Mouse (Mus musculus): Measurements from ENCODE around the gene Btrc. TPM values are rescaled to one million over a fixed set of nuclear protein-coding genes. Genes with fewer than 3 reads are reported as not detected.
A peak's percentile ranks its signal among the peaks of the same experiment; 100 is the strongest.

Gene Btrc
- total RNA-seq, 2 experiments from 2014 or later = 28.2 to 32.8 TPM

DNA sequence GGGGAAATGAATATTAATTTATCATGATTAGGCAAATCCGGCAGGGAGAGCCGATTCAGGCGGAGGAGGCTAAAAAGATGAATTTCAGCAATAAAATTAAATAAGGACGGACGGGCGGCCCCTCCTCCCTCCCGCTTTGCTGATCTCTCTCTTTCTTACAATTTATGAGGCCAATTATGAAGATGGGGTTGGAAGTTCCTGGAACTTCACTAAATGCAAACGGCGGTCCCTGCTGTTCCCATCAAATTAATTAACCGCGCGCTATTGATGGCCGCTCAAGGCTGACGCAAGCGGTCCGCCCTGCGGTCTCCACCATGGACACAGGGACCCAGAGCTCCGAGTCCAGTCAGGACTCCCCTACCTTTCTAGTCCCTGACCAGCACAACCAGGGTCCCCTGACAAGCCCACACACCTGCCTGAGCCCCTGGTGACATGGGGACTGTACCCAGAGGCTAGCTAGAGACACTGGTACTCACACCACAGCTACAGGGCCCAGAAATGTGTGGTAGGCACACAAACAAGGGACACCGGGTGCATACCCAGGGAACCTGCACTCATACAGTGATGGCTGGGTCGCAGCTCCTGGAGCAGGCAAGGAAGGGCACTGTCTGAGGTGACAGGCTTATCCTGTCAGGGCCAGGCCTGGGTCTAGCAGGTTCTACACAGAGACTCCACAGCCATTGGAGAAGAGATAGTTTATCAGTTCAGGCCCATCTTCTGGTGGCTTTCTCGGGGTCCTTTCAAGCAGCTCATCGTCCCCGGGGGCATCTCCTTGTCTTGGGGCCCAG is 185.8 kb downstream of the Btrc start:
- no peak for ATAC-seq (replicated peaks; ENCODE audit: low FRiP score, low TSS enrichment, poor library complexity, severe bottlenecking)

DNA sequence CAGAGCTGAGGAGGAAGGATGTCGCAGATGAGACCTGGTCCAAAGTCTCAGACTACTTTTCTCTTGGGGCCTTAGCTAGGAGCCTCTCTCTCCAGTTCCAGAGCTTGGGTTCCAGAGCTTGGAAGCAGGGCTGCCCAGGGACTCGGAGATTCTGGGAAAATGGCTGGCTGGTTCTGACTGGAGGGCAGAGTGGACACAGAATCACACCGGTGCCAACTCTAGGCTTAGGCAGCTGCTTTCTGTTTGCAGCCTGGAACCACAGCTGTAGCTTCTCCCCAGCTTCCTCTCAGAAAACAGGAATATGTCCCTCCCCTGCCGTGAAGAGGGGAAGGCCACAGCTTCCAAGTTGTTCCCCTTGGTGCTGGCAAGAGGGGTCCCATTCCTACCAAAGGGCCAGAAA is 186.4 kb downstream of the Btrc start:
- no peak for ATAC-seq (replicated peaks; ENCODE audit: low FRiP score, low TSS enrichment, poor library complexity, severe bottlenecking)

DNA sequence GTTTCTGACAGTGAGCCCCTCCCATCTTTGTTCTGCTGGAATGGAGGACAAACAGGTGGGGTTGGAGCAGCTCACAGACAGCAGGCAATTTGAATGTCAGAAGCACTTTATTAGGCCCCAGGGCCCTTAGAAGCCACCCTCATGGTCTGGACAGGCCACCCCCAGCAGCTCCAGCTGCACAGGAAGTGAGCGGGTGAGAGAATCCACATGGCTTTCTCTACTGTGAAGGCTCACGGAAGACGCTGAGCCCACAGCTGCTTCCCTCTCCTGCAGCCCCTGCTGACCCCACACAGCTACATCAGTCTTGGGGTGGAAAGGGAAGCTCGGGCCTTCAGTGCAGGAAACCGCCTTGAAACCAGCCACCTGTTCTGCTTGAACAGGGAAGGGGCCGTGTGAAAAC is 188.7 kb downstream of the Btrc start:
- no peak for ATAC-seq (replicated peaks; ENCODE audit: low FRiP score, low TSS enrichment, poor library complexity, severe bottlenecking)

DNA sequence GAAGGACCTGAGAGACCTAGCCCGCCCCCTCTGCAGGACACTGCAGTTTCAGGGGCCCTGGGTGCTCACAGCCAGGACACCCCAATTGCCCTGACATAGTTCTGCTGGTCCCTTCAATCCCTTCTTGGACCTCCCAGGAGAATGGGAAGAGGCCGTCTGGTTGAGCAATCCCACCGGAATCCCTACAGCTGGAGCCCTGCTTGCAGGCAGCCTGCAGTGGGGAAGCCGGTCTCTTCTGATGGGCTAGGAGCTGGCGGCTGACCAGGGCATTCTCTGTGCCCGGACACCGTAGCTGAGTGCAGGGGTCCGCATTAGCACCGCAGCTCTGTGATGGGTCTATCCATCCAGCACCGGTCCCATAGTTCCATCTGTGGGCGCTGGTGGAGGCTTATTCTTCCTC is 190.6 kb downstream of the Btrc start:
- no peak for ATAC-seq (replicated peaks; ENCODE audit: low FRiP score, low TSS enrichment, poor library complexity, severe bottlenecking)

DNA sequence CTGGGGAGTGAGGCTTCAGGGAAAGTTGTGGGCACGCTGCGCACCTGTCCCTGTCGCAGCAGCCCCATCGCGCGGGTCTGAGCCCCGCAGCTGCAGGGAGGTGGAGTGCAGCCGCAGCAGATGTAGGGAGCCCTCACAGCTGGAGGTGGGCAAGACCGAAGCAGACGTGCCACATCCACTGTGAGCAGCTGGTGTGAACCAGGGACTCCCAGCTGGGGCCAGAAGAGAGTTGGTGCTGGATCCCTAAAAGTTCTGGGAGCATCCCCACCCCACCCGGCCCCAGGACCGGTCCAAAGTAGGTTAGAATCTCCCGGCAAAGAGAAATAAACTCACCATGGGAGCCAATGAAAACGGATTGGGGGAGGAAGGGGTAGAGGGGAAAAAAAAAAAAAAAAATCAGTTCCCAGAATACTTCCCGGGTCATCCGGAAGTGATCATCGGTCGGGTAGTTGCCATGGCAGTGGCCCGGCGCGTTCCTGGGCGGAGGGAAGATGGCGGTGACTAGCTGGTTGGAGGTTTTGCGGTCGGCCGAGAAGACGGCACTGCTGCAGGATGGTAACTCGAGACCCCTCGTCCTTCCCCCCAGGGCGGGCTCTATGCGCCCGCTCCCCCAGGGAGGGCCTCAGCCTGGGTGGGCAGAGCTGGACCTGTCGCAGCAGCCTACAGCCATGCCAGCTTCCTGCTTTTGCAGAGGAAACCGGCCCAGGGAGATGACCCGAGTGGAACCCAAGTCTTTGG is 196.8 kb downstream of the Btrc start, which contains the start of the genes Poll and Gm17018:
Gene Poll (minus strand): TSS at position 379 of the 738 bp plus-strand sequence.
Gene Gm17018 (plus strand): TSS at position 463 of the 738 bp plus-strand sequence.
- ATAC-seq (replicated peaks; ENCODE audit: low FRiP score, low TSS enrichment, poor library complexity, severe bottlenecking) = peak; percentile 86

DNA sequence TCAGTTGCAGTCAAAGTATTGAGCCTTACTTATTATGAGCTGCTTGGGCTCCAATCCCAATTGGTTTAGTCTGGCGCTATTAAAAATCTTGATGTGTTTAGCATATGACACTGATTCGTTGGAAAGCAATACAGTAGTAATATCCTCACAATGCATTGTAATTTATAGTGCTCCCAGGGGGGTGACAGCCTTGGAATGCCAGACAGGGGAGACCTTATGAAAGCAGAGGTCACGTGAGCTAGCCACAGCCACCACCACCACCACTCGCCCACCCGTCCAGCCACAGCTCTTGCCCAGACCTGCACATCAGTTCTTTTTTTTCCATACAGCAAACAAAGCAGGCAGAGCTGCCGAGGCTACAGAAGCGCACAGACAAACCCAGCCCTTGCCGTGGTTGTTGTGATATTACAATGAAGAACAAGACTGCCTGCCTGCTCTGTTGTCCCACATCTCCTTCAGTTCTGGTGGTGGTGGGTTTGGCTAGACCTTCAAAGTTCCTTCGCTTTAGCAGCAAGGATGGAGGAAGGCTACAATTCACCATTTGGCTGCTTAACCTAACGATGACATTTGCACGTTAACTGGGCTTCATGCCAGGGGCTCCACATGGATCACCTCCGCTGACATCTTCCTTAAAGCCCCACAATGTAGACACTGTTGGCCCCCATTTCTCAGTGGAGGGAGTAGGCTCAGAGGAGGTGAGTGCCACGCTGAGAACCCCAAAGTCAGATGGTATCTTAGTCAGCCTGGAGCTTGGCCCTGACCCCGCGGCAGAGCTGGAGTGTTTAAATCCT is 202.6 kb downstream of the Btrc start:
- no peak for ATAC-seq (replicated peaks; ENCODE audit: low FRiP score, low TSS enrichment, poor library complexity, severe bottlenecking)

DNA sequence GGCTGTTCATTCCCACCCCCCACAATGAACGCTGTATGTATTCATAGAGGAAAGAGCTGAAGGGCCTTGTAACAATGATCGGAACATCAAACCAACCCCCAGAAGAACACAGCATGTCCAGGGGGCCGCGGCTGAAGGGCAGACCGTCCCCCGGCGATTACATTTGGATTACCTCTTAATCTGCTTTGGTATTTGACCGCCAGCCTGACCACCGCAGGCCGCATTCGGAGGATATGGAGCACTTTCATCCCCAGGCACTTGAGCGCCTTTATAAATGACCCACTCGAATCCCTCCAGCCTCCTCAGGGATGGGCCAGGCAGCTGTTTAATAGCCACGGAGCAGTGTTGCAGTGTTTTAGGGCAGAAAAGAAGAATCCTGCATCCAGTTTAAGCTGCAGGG is 203.8 kb downstream of the Btrc start:
- no peak for ATAC-seq (replicated peaks; ENCODE audit: low FRiP score, low TSS enrichment, poor library complexity, severe bottlenecking)

DNA sequence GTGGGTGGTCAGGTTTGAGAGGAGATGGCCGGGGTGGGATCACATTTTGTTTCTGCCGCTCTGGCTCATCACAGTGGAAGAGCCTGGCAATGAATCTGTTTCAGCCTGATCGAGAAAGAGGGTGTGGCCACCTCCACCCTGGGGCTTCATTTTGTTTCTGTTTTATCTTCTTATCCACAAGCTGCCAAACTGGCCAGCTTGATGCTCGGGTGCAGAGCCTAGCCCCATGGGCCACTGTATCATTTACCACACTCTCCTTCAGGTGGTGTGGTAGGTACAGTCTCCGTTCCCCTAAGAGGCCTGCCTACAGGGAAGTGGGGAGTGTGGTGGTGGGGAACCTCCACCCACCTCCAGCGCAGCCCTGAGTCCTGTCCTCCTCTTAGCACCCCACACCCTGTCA is 209.5 kb downstream of the Btrc start:
- peak; percentile 61 for ATAC-seq (replicated peaks; ENCODE audit: low FRiP score, low TSS enrichment, poor library complexity, severe bottlenecking)

DNA sequence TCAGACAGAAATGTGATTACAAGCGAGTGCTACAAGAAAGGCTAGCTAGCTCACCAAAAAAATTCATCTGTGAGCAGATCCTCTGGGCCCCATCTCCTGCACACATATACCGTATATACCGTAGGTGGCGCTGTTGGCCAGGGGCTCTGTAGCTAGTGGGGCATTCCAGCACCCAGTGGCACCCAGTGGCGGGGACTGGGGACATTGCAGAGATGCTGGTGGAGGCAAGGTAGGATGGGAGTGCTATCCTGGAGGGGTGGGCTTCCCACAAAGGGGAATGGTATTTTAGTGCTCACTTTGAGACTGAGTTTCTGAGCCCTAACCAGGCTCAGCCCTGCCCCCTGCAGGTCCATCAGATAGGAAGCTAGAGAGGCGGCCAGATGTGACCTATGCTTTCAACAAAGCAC is 210.3 kb downstream of the Btrc start:
- ATAC-seq (replicated peaks; ENCODE audit: low FRiP score, low TSS enrichment, poor library complexity, severe bottlenecking) = peak; percentile 77

DNA sequence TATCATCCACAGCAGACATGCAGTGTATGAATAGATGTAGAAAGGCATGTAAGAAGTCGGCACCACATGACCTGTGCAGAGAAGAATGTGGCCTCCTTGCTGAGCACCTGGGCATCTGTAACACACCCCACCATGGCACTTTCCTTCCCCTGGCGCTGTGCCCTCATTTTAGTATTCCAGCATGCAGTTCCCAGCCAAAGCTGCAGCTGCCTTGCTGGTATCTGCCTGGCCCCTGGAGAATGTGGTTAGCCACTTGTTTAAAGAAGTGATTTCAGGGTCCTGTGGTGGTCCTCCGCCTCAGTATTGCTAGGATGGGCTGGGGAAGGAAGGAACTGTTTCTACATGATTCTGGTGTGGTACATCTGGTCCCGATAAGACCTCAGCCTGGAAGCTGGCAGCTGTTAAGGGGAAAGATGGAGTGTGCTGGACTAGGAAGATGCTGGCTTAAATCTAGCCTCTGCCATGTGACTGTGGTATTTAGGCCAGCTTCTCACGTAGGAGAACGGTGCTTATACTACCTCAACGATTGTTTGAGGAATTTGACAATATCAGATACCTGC is 210.9 kb downstream of the Btrc start:
- ATAC-seq (replicated peaks; ENCODE audit: low FRiP score, low TSS enrichment, poor library complexity, severe bottlenecking) = 0 out of 2 replicates have a peak, but pooled peaks have one; percentile 5

DNA sequence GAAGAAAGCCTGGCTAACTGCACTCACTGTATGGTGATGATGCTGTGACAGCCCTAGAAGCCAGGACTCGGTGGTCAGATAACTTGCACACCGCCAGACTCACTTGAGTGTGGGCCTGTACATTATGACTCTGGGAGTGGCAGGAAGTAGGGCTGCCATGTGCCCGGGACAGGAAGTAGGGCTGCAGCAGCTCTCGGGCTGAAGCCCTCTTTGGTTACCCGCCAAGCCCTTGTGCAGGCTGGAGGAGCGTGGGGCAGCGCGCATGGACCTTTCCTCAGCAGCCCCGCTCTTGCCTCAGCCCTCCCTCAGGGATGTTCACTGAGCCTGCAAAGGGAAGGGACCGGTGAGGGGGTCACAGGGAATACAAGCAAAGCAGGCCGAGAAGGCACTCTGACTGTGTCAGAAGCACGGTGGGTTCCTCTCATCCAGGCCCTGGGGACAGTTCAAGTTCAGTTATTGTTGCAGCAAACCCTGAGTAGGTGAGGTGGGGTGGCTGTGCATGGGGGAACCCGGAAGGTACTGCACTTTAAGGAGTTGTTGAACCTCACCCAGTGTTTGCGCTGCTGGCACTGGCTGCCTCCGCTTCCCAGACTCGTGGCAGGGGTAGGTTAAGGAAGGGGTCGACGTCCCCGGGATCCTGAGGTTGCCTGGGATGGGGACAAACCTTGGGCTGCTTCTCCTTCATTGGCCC is 211.6 kb downstream of the Btrc start:
- no peak for ATAC-seq (replicated peaks; ENCODE audit: low FRiP score, low TSS enrichment, poor library complexity, severe bottlenecking)

DNA sequence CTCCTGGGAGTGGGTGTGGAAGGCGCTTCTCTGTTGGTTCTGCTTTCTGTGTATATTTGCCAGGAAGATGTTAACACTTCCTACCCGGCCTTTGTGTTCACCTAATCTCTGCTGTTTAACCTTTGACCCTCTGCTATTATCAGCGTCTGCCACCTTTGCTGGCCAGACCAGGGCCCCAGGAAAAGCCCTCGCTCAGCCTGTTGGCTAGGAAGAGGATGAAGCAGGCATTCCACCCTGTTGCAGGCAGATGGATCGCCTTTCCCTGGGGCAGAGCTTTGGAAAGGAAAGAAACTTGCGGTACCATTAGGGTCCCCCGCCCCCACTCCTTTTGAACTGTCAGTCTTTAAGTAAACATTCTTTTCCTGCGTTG is 212.1 kb downstream of the Btrc start:
- no peak for ATAC-seq (replicated peaks; ENCODE audit: low FRiP score, low TSS enrichment, poor library complexity, severe bottlenecking)

DNA sequence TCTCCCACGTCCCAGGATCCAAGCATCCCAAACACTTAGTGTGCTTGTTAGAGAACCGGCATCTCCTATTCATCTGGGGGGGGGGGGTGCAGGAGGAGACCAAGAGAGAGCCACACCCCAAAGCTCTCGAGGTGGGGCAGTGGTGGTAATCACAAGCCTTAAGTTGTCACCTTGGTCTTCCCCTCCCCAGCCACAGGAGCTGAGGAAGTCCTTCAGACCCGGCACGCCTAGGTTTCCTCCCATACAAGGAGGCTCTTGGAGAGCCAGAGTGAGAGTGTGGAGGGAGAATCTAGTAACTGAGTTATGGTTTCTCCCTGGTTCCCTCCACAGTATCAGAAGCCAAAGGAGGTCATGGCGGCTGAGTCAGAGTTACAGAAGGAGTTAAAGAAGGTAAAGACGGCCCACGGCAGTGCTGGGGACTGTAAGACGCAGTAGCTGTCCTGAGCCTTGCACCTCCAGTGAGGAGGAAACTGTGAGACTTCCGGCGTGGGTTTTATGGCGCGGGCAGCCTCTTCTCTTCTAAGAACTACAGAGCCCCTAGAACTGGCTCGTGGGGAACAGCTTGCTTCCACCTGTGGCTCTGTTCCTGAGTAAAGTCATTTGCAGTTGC is 213.7 kb downstream of the Btrc start:
- ATAC-seq (replicated peaks; ENCODE audit: low FRiP score, low TSS enrichment, poor library complexity, severe bottlenecking) = no peak

DNA sequence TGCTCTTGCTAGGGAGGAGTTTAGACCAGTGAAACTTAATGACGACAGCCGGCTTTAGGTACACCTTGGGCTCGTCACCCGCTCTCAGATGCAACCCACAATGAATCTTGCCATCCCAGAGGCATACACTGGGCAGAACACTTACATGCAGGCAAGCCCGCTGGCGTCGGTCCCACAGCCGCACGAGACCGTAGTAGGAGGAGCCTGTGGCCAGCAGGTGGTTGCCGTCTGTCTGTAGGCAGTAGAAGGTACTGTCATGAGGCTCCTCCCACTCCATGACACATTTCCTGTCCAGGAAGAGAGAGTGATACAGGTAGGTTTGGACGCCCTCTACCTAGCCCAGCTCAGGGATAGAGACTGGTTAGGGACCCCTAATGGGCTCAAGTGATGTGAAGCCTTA is 215.4 kb downstream of the Btrc start:
- ATAC-seq (replicated peaks; ENCODE audit: low FRiP score, low TSS enrichment, poor library complexity, severe bottlenecking) = no peak

DNA sequence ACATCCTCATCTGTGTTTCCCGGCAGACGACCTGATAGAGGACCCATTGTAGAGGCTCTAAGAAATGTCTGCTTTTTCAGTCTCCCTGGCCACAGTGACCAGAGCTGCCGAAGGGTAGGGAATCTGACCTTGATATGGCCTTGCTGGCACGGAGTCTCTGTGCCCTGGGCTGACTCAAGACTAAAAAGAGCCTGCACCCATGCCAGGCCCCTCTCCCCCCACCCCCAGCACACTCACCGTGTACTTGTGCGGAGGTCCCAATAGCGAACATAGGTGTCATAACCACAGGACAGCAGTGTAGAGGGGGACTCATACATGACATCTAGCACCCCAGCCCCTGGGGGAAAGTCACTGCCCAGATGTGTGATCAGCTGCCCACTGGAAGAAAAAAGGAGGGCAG is 215.9 kb downstream of the Btrc start:
- no peak for ATAC-seq (replicated peaks; ENCODE audit: low FRiP score, low TSS enrichment, poor library complexity, severe bottlenecking)
